Mouse (Mus musculus) myocyte (in vitro differentiated cells): ENCODE data around the gene Rere.

Experiments
- CEBPB ChIP-seq: IDR thresholded peaks from 2 replicates; pipeline ENCODE4 v1.6.1; 2011; ENCODE audit warnings: mild to moderate bottlenecking, moderate library complexity; ENCODE audit not compliant: poor library complexity, insufficient read depth, severe bottlenecking
- POLR2AphosphoS2 ChIP-seq: IDR thresholded peaks from one replicate; pipeline ENCODE4 v1.6.1; 2011; ENCODE audit warnings: low read depth, control low read depth; ENCODE audit not compliant: insufficient read length
- TCF12 ChIP-seq: IDR thresholded peaks from one replicate; pipeline ENCODE4 v1.6.1; 2011; ENCODE audit warnings: mild to moderate bottlenecking, control low read depth; ENCODE audit not compliant: poor library complexity, insufficient read depth, severe bottlenecking

DNA sequence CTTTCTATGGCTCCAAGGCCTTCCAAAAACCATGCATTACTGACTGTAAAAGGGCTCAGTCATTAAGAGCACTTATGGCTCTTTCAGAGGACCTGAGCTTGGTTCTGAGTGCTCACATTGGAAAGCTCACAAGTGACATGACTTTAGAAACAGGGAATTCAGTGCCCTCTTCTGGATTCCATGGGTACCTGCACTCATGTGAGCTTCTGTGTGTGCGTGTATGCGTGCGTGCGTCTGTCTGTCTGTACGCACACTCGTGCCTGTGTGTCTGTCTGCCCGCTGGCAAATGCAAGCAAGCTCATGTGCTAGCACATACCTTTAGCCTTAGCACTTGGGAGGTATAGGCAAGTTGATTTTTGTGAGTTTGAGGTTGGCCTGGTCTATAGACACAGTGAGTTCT is 14.5 kb downstream of the Rere start:
- no peak for TF ChIP-seq CEBPB
- TF ChIP-seq POLR2AphosphoS2: no peak
- TF ChIP-seq TCF12: no peak
